Mouse (Mus musculus) neutrophil, adult 5-6 weeks (primary cell): ENCODE results near the gene Arvcf. TPM values are rescaled to one million over a fixed set of nuclear protein-coding genes. Genes with fewer than 3 reads are reported as not detected.

ENCODE experiments used
- ATAC-seq: fragments of 151-379, 151-347 bp; 2 replicates; pipeline ENCODE4 v1.8.0; 2017; ENCODE audit warnings: mild to moderate bottlenecking, moderate TSS enrichment; ENCODE audit not compliant: insufficient number of reproducible peaks, poor library complexity, low FRiP score, severe bottlenecking; ENCODE audit errors: extremely low read depth
- total RNA-seq: library from RNA; stranded (forward); fragments of 200-1000 nt; gene quantifications from 2 replicates; pipeline ENCODE4 v1.2.3, GENCODE M21; 2017

Gene Arvcf
- total RNA-seq, 1 experiment from 2014 or later = 4.7 TPM

DNA sequence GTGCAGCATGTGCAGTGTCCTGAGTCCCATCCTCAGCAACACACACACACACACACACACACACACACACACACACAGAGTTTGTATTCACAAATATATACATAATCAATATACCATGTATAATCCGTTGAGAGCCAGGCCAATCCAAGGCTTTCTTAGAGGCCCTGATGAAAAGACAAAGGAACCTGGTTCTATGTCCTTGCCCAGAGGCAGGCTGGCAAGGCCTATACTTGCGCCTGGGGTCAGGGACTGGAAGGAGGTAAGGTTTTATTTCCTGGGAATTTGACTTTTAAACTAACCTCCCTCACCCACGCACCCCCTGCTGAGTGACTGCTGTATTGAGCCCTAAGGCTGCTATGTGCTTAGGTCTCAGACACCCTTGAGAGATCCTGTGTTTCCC is 72.6 kb downstream of the Arvcf start:
- no peak for ATAC-seq

GRCm38 (mm10) chr16:18423203-18423914 is 75.4 kb downstream of the Arvcf start:
- no peak for ATAC-seq

- ATAC-seq = no peak
These were observed 75.9 kb downstream of the Arvcf start for GRCm38 (mm10) chr16:18423915-18424265.

- no peak for ATAC-seq
These were observed 76.5 kb downstream of the Arvcf start for GRCm38 (mm10) chr16:18424364-18425045.

DNA sequence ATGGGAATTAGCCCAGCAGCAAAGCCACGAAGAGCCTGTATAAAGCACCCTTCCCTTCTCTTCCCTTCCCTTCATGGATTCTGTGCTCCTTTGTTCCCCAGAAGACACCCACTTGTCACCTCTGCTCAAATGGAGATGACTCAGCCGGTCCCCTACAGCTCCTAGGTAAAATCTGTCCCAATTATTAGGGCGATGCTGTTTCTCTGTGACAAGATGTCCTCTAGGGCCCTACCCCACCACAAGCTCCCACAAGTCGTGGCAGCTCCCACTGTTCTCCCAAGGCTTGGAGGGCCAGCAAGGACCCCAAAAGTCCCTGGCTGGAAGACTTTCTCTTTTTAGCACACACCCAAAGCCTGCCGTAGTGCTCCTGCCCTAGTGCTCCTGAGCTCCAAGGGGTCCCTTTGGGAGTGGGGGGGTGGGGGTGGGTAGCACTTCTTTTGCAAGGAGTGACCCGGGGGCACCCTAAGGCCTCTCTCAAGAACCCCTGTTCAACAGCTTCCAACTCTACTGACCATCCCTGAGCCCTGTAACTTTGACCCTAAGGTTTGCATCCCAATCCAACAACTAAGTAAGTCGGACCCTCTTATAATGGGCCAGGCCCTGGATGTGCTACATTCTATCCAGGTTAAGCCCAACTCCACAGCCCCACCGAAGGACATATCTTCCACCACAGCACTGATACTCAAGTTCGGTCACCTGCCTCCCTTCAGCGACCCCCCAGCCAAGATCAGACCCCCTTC is 77.7 kb downstream of the Arvcf start:
- ATAC-seq = no peak

- peak; percentile 66 for ATAC-seq
These were observed 78.3 kb downstream of the Arvcf start, which contains the start of gene Txnrd2 for GRCm38 (mm10) chr16:18426215-18426791. Gene Txnrd2 (plus strand): TSS chr16:18426384.

DNA sequence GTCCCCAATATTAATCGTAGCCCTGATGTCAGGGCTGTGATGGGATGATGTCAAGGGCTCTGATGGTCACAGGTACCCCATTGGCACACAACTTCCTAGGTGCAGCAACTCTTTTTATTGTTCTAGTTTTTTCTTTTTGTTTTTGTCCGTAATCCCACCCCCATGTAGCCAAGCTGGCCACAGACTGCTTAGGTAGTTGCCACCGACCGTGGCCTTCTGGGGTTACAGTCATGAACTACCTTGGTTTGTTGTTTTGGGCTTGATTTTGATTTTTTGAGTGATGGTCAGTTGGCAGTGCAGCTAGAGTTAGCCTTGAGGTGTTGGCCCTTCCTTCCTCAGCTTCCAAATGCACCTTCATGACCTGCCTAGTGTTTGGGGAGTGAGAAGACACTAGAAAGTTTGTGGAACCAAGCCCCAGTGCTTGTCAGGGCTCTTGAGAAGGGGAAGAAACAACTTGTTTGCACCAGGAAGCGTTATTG is 78.9 kb downstream of the Arvcf start, which contains the start of gene Comt:
Gene Comt, minus strand, starts transcription at position 51 of the 479 bp plus-strand sequence.
- ATAC-seq = no peak

- no peak for ATAC-seq
These were observed 80.1 kb downstream of the Arvcf start for GRCm38 (mm10) chr16:18428011-18428515.

- no peak for ATAC-seq
These were observed 80.6 kb downstream of the Arvcf start for GRCm38 (mm10) chr16:18428516-18429042.

GRCm38 (mm10) chr16:18429641-18430040 is 81.7 kb downstream of the Arvcf start:
- no peak for ATAC-seq

- ATAC-seq = no peak
These were observed 82.7 kb downstream of the Arvcf start for GRCm38 (mm10) chr16:18430641-18431212.

DNA sequence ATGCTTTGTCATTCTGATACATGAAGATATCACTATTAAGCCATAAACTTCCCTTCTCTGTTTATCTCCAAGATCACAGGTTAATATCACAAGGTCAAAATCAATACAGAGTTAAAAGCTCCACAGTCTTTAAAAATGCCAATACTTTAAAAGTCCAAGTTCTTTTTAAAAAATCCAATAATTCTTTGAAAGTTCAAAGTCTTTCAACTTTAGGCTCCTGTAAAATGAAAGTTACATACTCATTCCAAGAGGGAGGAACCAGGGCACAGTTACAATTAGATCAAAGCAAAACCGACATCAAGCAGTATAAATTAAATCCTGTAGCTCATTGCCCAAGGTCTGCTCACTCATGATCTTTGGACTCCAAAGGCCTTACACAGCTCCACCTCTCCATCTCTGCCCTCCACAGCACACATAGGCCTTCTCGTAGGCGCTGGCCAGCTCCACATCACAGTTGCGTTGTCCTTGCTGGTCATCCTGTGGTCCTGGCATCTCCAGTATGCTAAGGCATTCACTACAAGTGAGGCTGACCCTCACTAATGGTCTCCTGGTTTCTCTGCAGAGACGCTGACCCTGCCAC is 85.4 kb downstream of the Arvcf start:
- no peak for ATAC-seq

- ATAC-seq = no peak
These were observed 88.1 kb downstream of the Arvcf start for GRCm38 (mm10) chr16:18436128-18436527.

DNA sequence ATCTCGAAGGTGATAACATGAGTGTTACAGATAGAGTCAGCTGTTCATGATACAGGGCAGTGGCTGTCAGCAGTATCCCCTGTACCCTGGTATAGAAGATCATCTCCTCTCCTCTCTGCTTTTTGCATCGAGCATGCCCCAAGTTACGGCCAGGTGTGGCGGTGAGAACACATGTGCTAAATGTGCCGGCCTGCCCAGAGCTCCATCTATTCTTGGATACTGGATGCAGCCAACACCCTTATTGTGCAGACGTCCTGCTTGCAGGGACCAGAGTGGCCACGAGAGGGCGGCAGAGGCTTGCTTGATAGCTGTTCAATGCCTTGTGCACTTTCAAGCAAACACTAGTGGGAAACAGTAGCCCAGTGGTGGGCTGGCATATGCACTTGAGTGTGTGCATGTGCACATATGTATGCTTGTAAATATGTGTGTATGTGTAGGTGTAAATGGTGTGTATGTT is 95.4 kb downstream of the Arvcf start:
- ATAC-seq = peak; percentile 80

DNA sequence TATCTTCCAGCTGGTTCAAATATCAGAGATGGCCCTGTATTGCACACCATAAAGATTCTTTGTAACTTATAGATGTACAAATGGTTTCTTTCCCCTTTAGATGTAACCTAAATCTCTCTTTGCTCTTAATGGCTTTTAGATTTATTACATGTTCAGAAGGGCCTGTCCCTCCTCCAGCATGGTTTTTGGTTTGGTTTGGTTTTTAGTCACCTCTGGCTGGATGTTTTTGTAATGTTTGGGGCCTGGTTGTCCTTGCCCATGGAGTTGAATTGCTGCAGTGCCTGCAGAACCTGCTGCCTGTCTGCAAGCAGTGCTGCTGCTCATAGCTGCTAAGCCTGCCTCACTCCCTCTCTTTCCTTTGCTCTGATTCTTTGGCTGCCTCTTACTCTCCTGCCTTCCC is 99.3 kb downstream of the Arvcf start:
- no peak for ATAC-seq

GRCm38 (mm10) chr16:18448104-18448503 is 100.1 kb downstream of the Arvcf start:
- ATAC-seq = no peak

DNA sequence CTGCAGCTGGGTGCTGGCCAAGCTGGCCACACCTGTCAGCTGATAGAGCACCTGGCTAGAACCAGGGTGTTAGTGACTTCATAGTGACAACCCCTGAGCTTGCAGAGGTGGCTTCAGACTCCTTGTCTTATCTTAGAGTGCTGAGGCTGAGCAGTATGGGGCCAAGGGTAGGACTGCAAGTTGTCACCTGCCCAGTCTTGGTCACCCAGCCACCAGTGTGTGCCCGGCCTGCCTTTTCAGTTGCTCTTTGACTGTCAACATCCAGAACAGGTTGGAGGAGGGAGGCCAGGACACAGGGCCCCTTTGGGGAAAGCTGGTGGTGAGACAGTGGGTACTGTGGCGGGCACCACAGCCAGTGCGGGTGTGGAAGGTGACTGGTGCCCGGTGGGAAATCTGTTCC is 101.0 kb downstream of the Arvcf start:
- ATAC-seq = no peak

- ATAC-seq = no peak
These were observed 103.7 kb downstream of the Arvcf start for GRCm38 (mm10) chr16:18451486-18452181.
